Mouse (Mus musculus) intestine, embryonic 15.5 days (tissue): ENCODE data around the gene Tmem200a. TPM values are rescaled to one million over a fixed set of nuclear protein-coding genes. Genes with fewer than 3 reads are reported as not detected.

ENCODE experiments used
- polyA plus RNA-seq: library from polyadenylated mRNA; unstranded; fragments of >200 nt; fragmentation: Nextera tagmentation; extraction: Ambion mirVana; gene quantifications from 2 replicates; pipeline ENCODE4 v1.2.1, GENCODE M21; 2015

Gene Tmem200a
- polyA plus RNA-seq, 1 experiment from 2014 or later, result 11.6 TPM

Other genes with a start within 250 kb of the Tmem200a start
- 0.25 and 0.35 TPM in 2 replicates for gene Gm9767, start 797 bp downstream of the Tmem200a start, polyA plus RNA-seq
- gene Samd3, start 150.7 kb upstream of the Tmem200a start, polyA plus RNA-seq, result 0.08 and 0.10 TPM in 2 replicates